Mouse (Mus musculus) liver, embryonic 16.5 days (tissue): ENCODE measurements around the gene Farsa. TPM values are rescaled to one million over a fixed set of nuclear protein-coding genes. Genes with fewer than 3 reads are reported as not detected.

Experiments used
- ATAC-seq: fragments of 200-750 bp; cut with Nextera tagmentation; 2 replicates; pipeline ENCODE4 v1.8.0; 2017; ENCODE audit warnings: low read depth, mild to moderate bottlenecking, moderate number of reproducible peaks, moderate library complexity
- H3K27ac ChIP-seq: fragments of 300-500 bp; sonication (generic); 2 replicates; pipeline ENCODE4 v1.5.1; 2014; ENCODE audit warnings: mild to moderate bottlenecking, low read length
- H3K27me3 ChIP-seq: fragments of 300-500 bp; sonication (generic); 2 replicates; pipeline ENCODE4 v1.6.1; 2014; ENCODE audit warnings: low read depth, low read length, mixed read lengths; ENCODE audit not compliant: control insufficient read depth, insufficient read depth
- H3K36me3 ChIP-seq: fragments of 300-500 bp; sonication (generic); 2 replicates; pipeline ENCODE4 v1.6.1; 2014; ENCODE audit warnings: mild to moderate bottlenecking; ENCODE audit not compliant: control insufficient read depth, insufficient read depth
- H3K4me1 ChIP-seq: fragments of 300-500 bp; sonication (generic); 2 replicates; pipeline ENCODE4 v1.6.1; 2014; ENCODE audit warnings: low read depth, low read length, mixed read lengths; ENCODE audit not compliant: control insufficient read depth
- H3K4me2 ChIP-seq: fragments of 300-500 bp; sonication (generic); 2 replicates; pipeline ENCODE4 v1.6.1; 2014; ENCODE audit warnings: low read depth, low read length, mixed read lengths
- H3K4me3 ChIP-seq: fragments of 300-500 bp; sonication (generic); 2 replicates; pipeline ENCODE4 v1.5.1; 2014; ENCODE audit warnings: low read depth, mild to moderate bottlenecking, low read length
- H3K9ac ChIP-seq: fragments of 300-500 bp; sonication (generic); 2 replicates; pipeline ENCODE4 v1.6.1; 2014; ENCODE audit warnings: low read depth, low read length
- H3K9me3 ChIP-seq: fragments of 300-500 bp; sonication (generic); replicated peaks from 2 replicates; pipeline ENCODE4 v1.6.1; 2016; ENCODE audit warnings: low read length; ENCODE audit not compliant: control insufficient read depth
- WGBS: fragments of 180-500 bp; shearing (Covaris S2); extraction: QIAGEN DNeasy Blood & Tissue Kit; methylation state at CpG from one replicate; pipeline ENCODE4 v1.1.7; 2014; ENCODE audit not compliant: insufficient replicate concordance; 5-methylcytosine and 5-hydroxymethylcytosine counted together
- polyA plus RNA-seq: library from polyadenylated mRNA; unstranded; fragments of >200 nt; fragmentation: Nextera tagmentation; extraction: Ambion mirVana; gene quantifications from 2 replicates; pipeline ENCODE4 v1.2.1, GENCODE M21; 2015

The Farsa gene
- polyA plus RNA-seq, 1 experiment from 2014 or later, result 52.7 TPM

DNA sequence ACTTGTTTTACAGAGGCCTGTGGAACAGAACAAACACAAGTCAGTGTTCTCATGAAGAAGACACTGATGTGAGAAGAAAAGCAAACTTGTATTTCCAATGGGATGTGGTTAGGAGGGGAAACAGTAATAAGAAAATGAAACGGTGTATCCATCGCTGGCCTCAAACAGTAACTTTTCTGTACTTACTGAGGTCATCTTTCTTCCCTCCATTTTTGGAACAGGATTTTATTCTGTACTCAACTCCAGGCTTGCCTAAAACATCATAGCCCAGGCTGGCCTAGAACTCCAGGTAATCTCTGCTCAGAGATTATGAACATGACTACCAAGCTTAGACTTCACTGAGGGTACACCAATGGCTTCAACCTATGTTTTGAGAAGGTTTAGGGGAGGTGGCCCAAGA is 17.4 kb upstream of the Farsa start:
- Histone ChIP-seq H3K36me3 (peaks cover 72% of the 10 kb centered on the region), H3K9me3 (no peaks in the 10 kb centered on the region), H3K4me3 (peak overlapping the region; percentile 89), H3K9ac (peak overlapping the region; percentile 96), H3K4me1 (peaks cover 65% of the 10 kb centered on the region), H3K4me2 (peak overlapping the region; percentile 75), H3K27ac (peak overlapping the region; percentile 97), H3K27me3 (no peaks in the 10 kb centered on the region)
- WGBS, result 80% methylated on average over 2 of the region's 2 CpGs
- no peak for ATAC-seq

DNA sequence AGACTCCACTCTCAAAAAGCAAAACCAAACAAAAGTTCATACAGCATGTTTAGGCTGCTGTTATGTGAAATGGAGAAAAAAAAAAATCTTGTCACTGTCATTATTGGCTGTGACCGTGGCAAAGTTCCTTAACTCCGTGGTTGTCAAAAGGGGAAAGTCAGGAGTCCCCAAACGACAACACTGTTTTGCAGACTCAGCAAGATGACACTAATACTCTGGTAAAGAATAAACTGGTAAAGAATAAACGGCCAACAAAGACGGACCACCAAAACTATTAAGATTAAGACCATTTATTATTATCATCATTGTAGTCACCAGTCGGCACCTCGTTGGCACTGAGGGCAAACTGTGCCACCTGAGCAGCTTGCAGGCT is 16.9 kb upstream of the Farsa start:
- peak overlapping the region; percentile 97 for H3K27ac ChIP-seq
- no peaks in the 10 kb centered on the region for H3K9me3 ChIP-seq
- peaks cover 65% of the 10 kb centered on the region for H3K4me1 ChIP-seq
- H3K4me2 ChIP-seq, result peak overlapping the region; percentile 75
- H3K36me3 ChIP-seq, result peaks cover 72% of the 10 kb centered on the region
- 1% methylated on average over 7 of the region's 7 CpGs for WGBS
- peak overlapping the region; percentile 89 for H3K4me3 ChIP-seq
- no peaks in the 10 kb centered on the region for H3K27me3 ChIP-seq
- H3K9ac ChIP-seq, result peak overlapping the region; percentile 96
- no peak for ATAC-seq

DNA sequence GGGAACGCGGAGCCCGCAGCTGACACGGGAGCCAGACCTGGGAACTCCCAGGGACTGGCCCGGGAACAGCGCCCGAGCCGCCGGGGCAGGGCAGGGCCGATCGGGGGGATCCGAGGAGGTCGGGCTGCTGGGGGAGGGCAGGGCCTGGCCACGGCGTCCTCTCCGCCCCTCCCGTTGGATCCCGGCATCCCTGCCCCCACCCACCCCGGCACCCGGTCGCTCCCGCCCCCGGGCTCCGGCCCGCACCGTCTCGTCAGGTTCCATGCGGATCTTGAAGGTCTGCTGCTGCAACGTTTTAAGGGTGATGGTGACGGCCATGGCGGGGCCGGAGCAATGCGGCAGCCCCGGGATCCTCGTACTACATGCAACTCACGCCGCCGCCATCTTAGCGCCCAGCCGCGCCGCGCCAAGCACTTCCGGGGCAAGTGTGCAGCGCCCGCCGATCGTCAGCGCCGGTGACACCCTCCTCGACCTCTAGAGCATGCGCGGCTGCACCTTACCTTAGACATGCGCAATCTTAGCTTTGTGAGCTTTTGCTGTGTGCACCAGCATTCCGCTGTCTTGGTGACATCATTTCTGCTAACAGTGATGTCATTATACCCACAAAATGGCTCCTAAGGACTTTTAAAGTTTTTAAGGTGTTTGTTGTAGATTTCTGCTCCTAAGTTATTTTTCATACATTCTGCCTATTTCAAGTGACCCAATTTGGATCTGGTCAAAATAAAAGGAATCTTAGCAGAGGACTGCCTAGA is 16.4 kb upstream of the Farsa start, which contains the start of gene Rad23a:
Rad23a (minus strand) TSS at position 418 of the 752 bp plus-strand sequence.
- no peaks in the 10 kb centered on the region for H3K27me3 ChIP-seq
- peak within 1 kb of the TSS; percentile 96 for H3K9ac ChIP-seq
- H3K9me3 ChIP-seq, result no peaks in the 10 kb centered on the region
- under 1% methylated on average over 55 of the region's 55 CpGs for WGBS
- H3K4me3 ChIP-seq, result peak within 1 kb of the TSS; percentile 89
- H3K27ac ChIP-seq, result peak within 1 kb of the TSS; percentile 97
- peak within 1 kb of the TSS; percentile 75 for H3K4me2 ChIP-seq
- H3K4me1 ChIP-seq, result peaks cover 66% of the 10 kb centered on the region
- H3K36me3 ChIP-seq, result peaks cover 72% of the 10 kb centered on the region
- ATAC-seq, result peak; percentile 84

DNA sequence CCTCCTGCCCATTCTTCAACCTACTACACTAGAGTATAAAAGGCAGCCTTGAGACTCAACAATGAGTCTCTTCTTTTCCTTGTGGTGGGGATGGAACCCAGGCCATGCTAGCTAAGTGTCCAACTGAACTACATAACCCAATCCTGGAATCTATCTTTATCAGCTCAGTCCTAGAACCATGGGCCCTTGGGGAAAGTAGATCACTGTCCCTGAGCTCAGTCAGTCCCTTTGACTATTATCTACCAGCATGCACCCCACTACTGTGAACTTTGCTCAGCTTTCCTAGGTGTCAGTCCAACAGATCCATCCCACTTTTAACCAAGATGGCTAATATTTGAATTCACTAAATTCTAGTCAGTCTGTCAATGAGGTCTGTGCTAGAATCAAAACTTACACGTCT is 15.3 kb upstream of the Farsa start:
- 63% methylated on average over 1 of the region's 1 CpGs for WGBS
- Histone ChIP-seq H3K4me1 (peaks cover 55% of the 10 kb centered on the region), H3K4me2 (no peak overlapping the region), H3K9ac (no peak overlapping the region), H3K36me3 (peaks cover 61% of the 10 kb centered on the region), H3K9me3 (no peaks in the 10 kb centered on the region), H3K4me3 (no peak overlapping the region), H3K27me3 (no peaks in the 10 kb centered on the region), H3K27ac (peak overlapping the region; percentile 75)
- no peak for ATAC-seq

DNA sequence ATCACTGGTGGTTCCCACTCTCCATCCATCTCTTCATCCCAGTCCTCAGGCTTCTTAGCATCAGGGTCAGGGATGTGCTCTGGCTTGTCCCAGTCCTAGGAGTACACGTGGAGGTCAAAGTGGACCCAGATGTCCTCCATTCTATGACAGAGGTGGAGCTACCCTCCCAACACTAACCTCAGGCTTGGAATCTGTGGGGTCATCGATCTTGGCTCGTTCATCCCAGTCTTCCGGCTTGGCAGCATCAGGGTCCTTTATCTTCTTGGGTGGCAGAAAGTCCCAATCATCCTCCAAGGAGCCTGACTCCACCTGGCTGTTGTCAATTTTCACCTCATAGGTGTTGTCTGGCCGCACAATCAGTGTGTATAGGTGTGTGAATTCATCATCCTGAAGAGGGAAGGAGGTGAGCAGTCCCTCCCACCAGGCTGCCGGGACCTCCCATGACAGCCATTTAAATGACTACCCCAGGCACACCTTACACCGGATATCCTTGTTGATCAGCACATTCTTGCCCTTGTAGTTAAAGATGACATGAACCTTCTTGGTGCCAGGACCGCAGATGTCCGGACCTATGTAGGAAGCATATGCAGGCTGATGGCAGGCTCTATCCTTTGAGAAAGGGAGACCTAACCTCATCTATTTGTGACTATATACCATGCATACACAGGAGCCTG is 12.3 kb upstream of the Farsa start:
- no peak overlapping the region for H3K27ac ChIP-seq
- H3K4me1 ChIP-seq, result peaks cover 50% of the 10 kb centered on the region

DNA sequence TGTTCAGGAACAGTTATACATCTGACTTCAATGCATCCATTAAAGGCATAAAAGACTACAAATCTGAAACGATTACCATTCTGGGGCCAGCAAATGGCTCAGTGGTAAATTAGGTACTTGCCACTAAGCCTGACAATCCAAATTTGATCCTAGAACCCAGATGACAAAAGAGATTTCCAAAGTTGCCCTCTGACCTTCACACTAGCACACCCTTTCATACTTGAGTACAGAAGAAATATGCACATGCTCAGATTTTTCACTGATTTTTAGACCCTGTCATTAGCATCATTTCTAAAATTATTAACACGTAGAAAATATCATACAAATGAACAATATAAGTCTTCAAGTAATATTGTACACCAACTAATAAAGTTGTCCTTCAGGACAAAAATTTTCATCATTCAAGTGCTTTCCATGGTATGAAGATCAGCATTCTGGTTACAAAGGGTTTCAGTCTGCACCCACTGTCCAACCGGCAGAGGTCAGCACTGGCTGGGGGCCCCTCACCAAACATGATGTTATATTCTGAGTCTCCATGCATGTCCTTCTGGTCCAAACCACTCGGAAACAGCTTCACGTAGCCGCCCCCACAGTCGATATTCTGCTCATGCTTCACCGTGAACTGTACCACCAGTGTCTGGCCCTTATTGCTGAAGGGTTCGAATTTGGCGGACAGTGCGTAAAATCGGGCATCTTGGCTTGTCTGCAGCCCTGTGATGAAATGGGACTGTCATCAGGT is 11.3 kb upstream of the Farsa start:
- no peaks in the 10 kb centered on the region for H3K9me3 ChIP-seq
- peak overlapping the region; percentile 68 for H3K4me2 ChIP-seq
- H3K4me1 ChIP-seq, result peaks cover 50% of the 10 kb centered on the region
- no peak for ATAC-seq
- no peaks in the 10 kb centered on the region for H3K27me3 ChIP-seq
- peaks cover 43% of the 10 kb centered on the region for H3K36me3 ChIP-seq
- H3K27ac ChIP-seq, result peak overlapping the region; percentile 92
- H3K9ac ChIP-seq, result peak overlapping the region; percentile 88
- H3K4me3 ChIP-seq, result peak overlapping the region; percentile 98
- 9% methylated on average over 12 of the region's 12 CpGs for WGBS

More for the DNA sequence above, 12.3 kb upstream of the Farsa start:
- Histone ChIP-seq H3K9me3 (no peaks in the 10 kb centered on the region), H3K4me3 (peak overlapping the region; percentile 98), H3K27me3 (no peaks in the 10 kb centered on the region), H3K4me2 (peak overlapping the region; percentile 68), H3K9ac (peak overlapping the region; percentile 24), H3K36me3 (peaks cover 43% of the 10 kb centered on the region)
- WGBS, result 86% methylated on average over 9 of the region's 9 CpGs
- no peak for ATAC-seq

DNA sequence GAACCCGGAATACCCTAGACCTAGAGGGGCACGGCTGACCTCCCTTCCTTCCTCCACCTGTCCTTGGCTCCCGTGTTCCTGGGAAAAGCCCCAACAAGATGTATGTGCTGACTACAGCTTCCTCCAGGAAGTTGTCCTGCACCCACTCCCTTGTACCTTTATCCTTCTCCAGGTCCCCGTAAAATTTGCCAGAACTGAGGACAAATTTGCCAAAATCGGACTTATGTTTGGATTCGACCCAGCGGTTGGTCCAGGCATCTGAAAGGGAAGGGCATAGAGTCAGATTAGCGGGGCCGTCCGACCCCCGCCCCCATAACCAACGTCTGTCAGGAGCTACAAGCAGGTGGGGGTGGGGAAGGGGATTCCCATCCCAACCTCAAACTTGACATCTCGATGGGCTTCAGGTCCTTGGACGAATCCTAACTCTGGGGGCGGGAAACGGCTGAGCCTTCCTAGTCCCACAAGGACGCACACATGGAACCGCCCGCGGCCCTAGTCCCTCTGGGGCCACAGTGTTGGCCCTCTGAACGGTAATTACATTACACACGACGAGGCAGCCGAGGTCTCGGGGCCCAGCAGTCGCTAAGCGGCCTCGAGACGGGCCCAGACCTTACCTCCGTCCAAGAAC is 10.6 kb upstream of the Farsa start:
- no peaks in the 10 kb centered on the region for H3K9me3 ChIP-seq
- WGBS, result under 1% methylated on average over 30 of the region's 30 CpGs
- peaks cover 46% of the 10 kb centered on the region for H3K4me1 ChIP-seq
- H3K4me3 ChIP-seq, result peak overlapping the region; percentile 98
- H3K27me3 ChIP-seq, result no peaks in the 10 kb centered on the region
- peak overlapping the region; percentile 88 for H3K9ac ChIP-seq
- peak overlapping the region; percentile 68 for H3K4me2 ChIP-seq
- peak; percentile 10; the same call in 1 of the 2 replicates for ATAC-seq
- peaks cover 42% of the 10 kb centered on the region for H3K36me3 ChIP-seq
- peak overlapping the region; percentile 92 for H3K27ac ChIP-seq

DNA sequence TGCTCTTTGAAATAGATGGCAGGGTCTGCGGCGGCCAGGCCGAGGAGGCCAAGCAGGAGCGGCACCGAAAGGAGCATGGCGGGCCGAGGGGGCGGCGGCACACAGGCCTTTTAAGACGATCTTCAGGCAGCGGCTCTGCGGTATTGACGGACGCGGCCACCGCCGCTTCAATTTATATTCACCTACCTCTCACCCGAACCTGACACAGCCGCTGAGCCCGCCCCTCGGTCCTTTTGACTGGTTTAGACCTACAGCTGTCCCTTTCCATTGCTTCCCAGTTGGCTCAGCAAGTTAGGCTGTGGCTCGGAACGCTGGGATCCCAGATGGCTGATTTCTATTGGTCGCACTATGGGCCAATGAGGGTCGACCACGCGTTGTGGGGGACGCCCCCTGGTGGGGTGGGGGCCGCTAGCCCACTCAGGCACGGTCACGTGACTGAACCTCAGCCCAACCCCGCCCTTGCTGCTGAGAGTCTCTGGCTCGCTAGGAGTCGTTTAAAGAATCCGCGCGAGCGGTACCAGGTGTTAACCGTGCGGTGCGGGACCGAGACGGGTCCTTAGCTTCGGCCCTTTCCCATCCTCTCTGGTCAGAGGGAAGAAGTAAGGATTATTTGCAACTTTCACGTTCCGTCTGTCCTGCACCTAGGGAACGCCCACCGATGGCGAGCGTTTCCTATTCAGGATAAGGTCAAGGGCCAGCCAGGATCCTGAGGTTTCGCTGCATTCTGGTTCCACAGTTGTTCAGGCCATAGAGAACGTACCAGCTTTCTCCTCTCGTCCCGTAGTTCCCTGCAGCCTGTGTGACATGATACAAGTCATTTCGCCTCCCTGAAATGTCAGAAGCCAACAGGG is 9.8 kb upstream of the Farsa start, which contains the start of gene Calr:
Calr (minus strand) TSS at position 213 of the 851 bp plus-strand sequence.
- Histone ChIP-seq H3K36me3 (peaks cover 34% of the 10 kb centered on the region), H3K27ac (peak within 1 kb of the TSS; percentile 92), H3K9ac (peak within 1 kb of the TSS; percentile 88), H3K9me3 (no peaks in the 10 kb centered on the region), H3K4me2 (peak within 1 kb of the TSS; percentile 68), H3K4me1 (peaks cover 39% of the 10 kb centered on the region), H3K4me3 (peak within 1 kb of the TSS; percentile 98), H3K27me3 (no peaks in the 10 kb centered on the region)
- ATAC-seq, result peak; percentile 99
- under 1% methylated on average over 55 of the region's 55 CpGs for WGBS
